Mouse (Mus musculus) heart, adult 9 months (tissue): ENCODE data around the gene Egflam.

Source experiments
- DNase-seq, 2 experiments: peaks; one replicate each; pipeline ENCODE4 v3.0.0; 2022; ENCODE audit warnings: low spot score in 2 of 2

The Egflam gene

DNA sequence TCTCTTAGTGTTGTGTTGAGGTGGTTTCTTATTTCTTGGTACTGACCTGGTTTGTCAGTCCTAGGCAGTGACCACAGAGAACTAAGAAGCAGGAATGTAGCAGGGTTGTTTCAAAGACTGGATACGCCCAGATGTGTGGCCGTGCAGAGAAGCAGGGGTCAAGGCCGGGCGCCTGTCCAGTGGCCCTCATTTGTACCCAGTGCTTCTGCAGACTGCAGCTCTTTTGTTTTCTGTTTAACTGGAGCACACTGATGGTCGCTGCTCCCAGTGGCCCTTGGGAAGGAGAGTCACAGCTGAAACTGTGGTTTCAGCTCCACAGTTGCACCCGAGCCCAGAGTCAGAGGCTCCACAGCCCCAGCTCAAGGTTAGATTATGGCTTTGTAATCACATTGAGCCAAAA is 217.6 kb downstream of the Egflam start:
- DNase-seq, result no peak

GRCm38 (mm10) chr15:7173776-7174175 is 224.4 kb downstream of the Egflam start:
- no peak for DNase-seq

DNA sequence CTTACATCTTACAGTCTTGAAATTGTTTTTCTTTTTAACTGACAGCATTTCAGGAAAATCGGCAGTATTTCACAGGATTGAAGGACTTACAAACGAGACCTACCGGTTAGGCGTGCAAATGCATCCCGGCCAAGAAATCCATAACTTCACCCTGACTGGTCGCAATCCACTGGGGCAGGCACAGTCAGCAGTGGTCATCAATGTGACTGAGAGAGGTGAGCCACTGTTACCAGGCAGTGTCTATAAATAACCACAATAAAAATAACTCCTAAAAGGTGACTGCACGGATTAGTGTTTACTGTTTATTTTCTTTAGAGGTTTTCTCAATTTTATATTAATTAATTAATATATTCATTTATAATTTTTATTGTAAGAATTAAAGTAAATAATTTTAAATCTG is 224.8 kb downstream of the Egflam start:
- no peak for DNase-seq

DNA sequence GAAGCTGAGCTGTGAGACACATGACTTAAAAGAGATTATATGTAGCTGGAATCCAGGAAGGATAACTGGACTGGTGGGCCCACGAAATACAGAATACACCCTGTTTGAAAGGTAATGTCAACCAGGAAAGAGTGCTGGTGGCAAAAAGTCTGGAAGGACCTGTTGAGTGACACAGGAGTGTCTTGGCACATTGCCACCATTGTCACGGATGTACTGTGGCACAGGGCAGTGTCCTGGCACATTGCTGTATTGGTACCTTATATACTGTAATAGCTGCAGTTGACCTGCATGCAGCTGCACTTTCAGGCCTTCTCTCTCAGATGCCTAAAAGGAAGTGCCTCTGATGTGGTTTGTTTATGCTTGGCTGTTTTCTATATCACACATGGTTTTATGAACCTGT is 225.3 kb downstream of the Egflam start:
- peak; percentile 46 to 70 for DNase-seq

DNA sequence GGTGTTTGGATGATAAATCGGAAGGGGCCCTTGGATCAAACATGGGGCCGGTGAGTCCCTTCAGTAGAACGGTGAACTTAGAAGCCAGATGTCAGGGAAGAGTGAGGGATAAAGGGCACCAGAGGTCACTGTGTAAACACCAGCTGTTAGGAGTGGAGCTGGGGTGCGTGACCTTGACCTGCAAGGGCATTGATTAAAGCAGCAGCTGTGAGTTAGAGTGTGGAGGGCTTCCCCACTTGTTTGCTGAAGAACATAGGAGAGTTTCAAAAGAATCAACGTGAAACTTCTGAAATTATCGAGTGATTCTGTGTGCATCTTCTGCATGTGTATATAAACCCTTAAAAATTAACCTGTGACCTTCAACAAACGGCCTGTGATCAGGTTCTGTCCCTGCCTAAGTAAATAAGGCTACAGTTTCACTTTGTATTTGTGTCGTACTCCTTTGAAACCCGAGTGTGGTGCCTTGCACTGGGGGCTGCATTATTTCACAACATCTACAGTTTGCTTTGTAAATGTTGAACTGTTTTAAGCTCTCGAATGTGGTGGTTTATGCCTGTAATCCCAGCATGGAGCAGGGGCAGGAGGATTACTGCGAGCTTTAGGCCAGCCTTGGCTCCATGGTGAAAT is 230.2 kb downstream of the Egflam start:
- DNase-seq, result no peak

GRCm38 (mm10) chr15:7167238-7167905 is 230.8 kb downstream of the Egflam start:
- no peak for DNase-seq

DNA sequence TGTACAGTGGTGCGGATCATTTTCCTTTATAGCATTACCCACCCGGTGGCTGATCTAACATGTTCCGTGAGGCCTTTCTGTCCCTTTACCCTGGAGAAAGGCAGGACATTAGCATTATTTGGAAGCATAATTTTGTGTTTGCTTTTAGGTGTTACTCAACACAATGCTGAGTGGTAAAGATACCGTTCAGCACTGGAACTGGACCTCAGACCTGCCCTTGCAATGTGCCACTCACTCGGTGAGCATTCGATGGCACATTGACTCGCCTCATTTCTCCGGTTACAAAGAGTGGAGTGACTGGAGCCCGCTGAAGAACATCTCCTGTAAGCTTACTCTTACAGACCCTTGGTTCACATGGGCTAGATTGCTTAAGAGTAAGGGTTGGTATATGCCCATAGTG is 231.5 kb downstream of the Egflam start:
- no peak for DNase-seq

GRCm38 (mm10) chr15:7163851-7164250 is 234.3 kb downstream of the Egflam start:
- DNase-seq, result no peak

DNA sequence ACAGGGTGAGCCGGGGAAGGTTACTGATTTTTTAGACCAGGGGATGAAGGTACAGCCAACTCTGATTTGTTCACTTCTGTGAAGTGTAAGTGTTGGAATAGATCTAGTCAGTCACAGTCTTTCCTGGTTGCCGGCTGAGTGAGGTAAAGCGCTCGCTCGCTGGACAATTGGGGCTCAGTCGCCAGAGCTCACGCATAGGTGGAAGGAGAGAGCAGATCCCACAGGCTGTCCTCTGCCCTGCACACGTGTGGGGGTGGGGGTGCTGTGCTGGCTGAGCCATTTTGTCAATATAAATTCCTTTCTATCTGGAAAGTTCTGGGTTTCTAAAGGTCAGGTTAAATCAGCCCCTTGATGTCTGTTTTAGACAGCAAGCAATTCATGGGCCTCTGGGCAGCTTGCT is 237.9 kb downstream of the Egflam start:
- no peak for DNase-seq

DNA sequence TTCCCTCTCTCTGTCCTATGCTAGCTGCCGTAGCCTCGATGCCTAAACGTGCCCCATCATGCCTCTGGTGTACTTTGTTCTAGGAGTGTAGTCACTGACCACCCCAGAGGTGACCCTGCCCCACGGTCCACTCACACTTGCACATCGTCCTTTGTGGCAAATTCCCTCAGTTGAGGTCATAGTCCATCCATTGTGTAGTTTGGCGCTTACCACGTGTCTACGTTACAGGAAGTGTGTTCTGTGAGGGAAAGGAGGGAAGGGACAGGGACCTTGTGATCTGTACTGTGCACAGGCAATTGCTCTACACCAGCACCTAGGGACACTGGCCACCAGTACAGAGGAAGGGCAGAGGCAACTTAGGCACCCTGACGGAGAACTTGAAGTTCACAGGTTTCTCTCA is 238.3 kb downstream of the Egflam start:
- no peak for DNase-seq

DNA sequence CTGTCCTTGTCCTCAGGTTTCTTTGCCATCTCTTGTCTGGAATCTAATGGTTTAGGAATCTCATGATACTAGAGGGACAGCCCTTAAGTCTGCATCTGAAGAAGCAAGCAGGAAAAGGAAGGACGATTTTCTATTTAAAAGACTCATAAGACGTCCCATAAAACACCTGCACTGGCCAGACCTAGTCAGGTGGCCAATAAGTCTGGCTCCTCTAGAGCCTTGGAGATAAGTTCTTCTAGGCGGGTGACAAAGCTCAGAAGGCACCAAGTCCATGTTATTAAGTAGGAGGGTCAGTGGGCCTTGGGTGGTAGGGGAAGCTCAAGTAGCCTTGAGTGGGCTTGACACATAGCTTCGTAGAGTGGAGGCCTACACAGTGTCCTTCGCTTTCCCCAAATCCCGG is 240.5 kb downstream of the Egflam start:
- no peak for DNase-seq
